ENCODE assay signal across 11 mouse cellular contexts in genomic region chr5:144381782-144382181, GRCm38 (mm10). TPM values are rescaled to one million over a fixed set of nuclear protein-coding genes. Genes with fewer than 3 reads are reported as not detected.
DNase-seq lines count a peak whose midpoint lies in the region; ATAC-seq and TF ChIP-seq lines count a peak whose summit lies in the region.
"Had no signal": no experiment of that assay in that cellular context is flagged by ENCODE, and none has a peak within 500 bp of the region (broad histone marks: within the 10 kb centered on the region; RNA-seq: fewer than 3 reads in every experiment).

No protein-coding gene starts in this region.

- no peak overlapping the region for H3K4me3 ChIP-seq in forebrain, postnatal 0 days (ENCODE audit: low read depth, low read length)
- no peak overlapping the region for H3K4me3 ChIP-seq in forebrain, embryonic 14.5 days (ENCODE audit: low read depth, low read length)
- H3K4me3 ChIP-seq in left cerebral cortex, adult 2 months, result no peak overlapping the region
- H3K4me3 ChIP-seq in E14TG2a.4 (replicated peaks; ENCODE audit: low read length), result no peak overlapping the region
- no peak overlapping the region for H3K4me3 ChIP-seq in midbrain, embryonic 16.5 days (ENCODE audit: low read depth, low read length)

- no peaks in the 10 kb centered on the region for H3K36me3 ChIP-seq in forebrain, postnatal 0 days (ENCODE audit: insufficient read depth)
- H3K36me3 ChIP-seq in forebrain, embryonic 14.5 days (ENCODE audit: control insufficient read depth, insufficient read depth, low read length), result no peaks in the 10 kb centered on the region
- H3K36me3 ChIP-seq in E14TG2a.4 (ENCODE audit: insufficient read depth, low read length), result no peaks in the 10 kb centered on the region
- no peaks in the 10 kb centered on the region for H3K36me3 ChIP-seq in midbrain, embryonic 16.5 days (ENCODE audit: control insufficient read depth, insufficient read depth, low read length)

- DNase-seq in forebrain, postnatal 0 days, result no peak
- no peak for DNase-seq in forebrain, embryonic 14.5 days (ENCODE audit: low spot score)
- no peak for DNase-seq in left cerebral cortex, adult 2 months (ENCODE audit: extremely low spot score in 1 of 2, low spot score in 2 of 2)
- DNase-seq in left cerebral cortex, postnatal 36 days (ENCODE audit: low spot score in 2 of 2), result no peak
- DNase-seq in lung, postnatal 10 days, result peak; percentile 27
- no peak for DNase-seq in MN1 (ENCODE audit: low spot score)
- DNase-seq: cerebellum, adult 8-10 months had no signal

- 93% methylated on average over 3 of the region's 3 CpGs for WGBS in forebrain, postnatal 0 days
- 91% methylated on average over 3 of the region's 3 CpGs for WGBS in forebrain, embryonic 14.5 days
- WGBS in midbrain, embryonic 16.5 days, result 78% methylated on average over 3 of the region's 3 CpGs

- H3K27me3 ChIP-seq in forebrain, postnatal 0 days (ENCODE audit: insufficient read depth, low read length), result no peaks in the 10 kb centered on the region
- no peaks in the 10 kb centered on the region for H3K27me3 ChIP-seq in forebrain, embryonic 14.5 days (replicated peaks; ENCODE audit: control insufficient read depth, insufficient read depth, low read length)
- no peaks in the 10 kb centered on the region for H3K27me3 ChIP-seq in E14TG2a.4 (ENCODE audit: insufficient read depth, low read length)
- no peaks in the 10 kb centered on the region for H3K27me3 ChIP-seq in midbrain, embryonic 16.5 days (ENCODE audit: control insufficient read depth, insufficient read depth, low read depth, low read length)

- H3K9ac ChIP-seq in forebrain, postnatal 0 days, result no peak overlapping the region
- no peak overlapping the region for H3K9ac ChIP-seq in forebrain, embryonic 14.5 days (ENCODE audit: low read length)
- H3K9ac ChIP-seq in midbrain, embryonic 16.5 days (ENCODE audit: low read depth, low read length), result no peak overlapping the region

- ATAC-seq in forebrain, postnatal 0 days, result no peak
- ATAC-seq in forebrain, embryonic 14.5 days, result no peak
- no peak for ATAC-seq in midbrain, embryonic 16.5 days

- no peaks in the 10 kb centered on the region for H3K9me3 ChIP-seq in forebrain, postnatal 0 days (ENCODE audit: low read length)
- H3K9me3 ChIP-seq in forebrain, embryonic 14.5 days (replicated peaks; ENCODE audit: control insufficient read depth, low read length), result no peaks in the 10 kb centered on the region
- H3K9me3 ChIP-seq in E14TG2a.4 (ENCODE audit: low read length), result peaks cover 20% of the 10 kb centered on the region
- H3K9me3 ChIP-seq in midbrain, embryonic 16.5 days (replicated peaks; ENCODE audit: control insufficient read depth, low read length, poor library complexity, severe bottlenecking), result no peaks in the 10 kb centered on the region

- no peak overlapping the region for H3K27ac ChIP-seq in forebrain, postnatal 0 days (ENCODE audit: low read depth, low read length)
- no peak overlapping the region for H3K27ac ChIP-seq in forebrain, embryonic 14.5 days (ENCODE audit: low read depth, low read length)
- no peak overlapping the region for H3K27ac ChIP-seq in left cerebral cortex, adult 2 months
- no peak overlapping the region for H3K27ac ChIP-seq in midbrain, embryonic 16.5 days (ENCODE audit: low read length)

- H3K4me2 ChIP-seq in forebrain, postnatal 0 days (ENCODE audit: low read depth), result no peak overlapping the region
- no peak overlapping the region for H3K4me2 ChIP-seq in forebrain, embryonic 14.5 days (ENCODE audit: low read length)
- H3K4me2 ChIP-seq in midbrain, embryonic 16.5 days (ENCODE audit: low read length), result no peak overlapping the region

- intact Hi-C loops in left cerebral cortex, adult 2 months (cut with DNase I), result no loop called here
- intact Hi-C loops in left cerebral cortex, postnatal 36 days (cut with DNase I), result no loop called here

- peak; percentile 43 for TF ChIP-seq CTCF in forebrain, postnatal 0 days (IDR thresholded peaks at IDR 0.05; ENCODE audit: low read depth)
- TF ChIP-seq CTCF in left cerebral cortex, adult 2 months (IDR thresholded peaks at IDR 0.05), result peak; percentile 37
- TF ChIP-seq CTCF in E14TG2a.4 (conservative IDR thresholded peaks at IDR 0.05; ENCODE audit: low read length), result peak; percentile 55

- H3K4me1 ChIP-seq in forebrain, postnatal 0 days (ENCODE audit: insufficient read depth), result no peaks in the 10 kb centered on the region
- H3K4me1 ChIP-seq in forebrain, embryonic 14.5 days (ENCODE audit: control insufficient read depth, insufficient read depth, low read length), result no peaks in the 10 kb centered on the region
- H3K4me1 ChIP-seq in E14TG2a.4 (replicated peaks; ENCODE audit: low read depth, low read length), result no peaks in the 10 kb centered on the region
- no peaks in the 10 kb centered on the region for H3K4me1 ChIP-seq in midbrain, embryonic 16.5 days (ENCODE audit: control insufficient read depth, insufficient read depth, low read length)

RNA-seq across cellular contexts. Expression of gene Baiap2l1, which starts 23.9 kb away (rescaled TPM):
- total RNA-seq in forebrain, postnatal 0 days (2014; rRNA removed), result 0.10 and 0.23 TPM in 2 replicates
- polyA plus RNA-seq in forebrain, postnatal 0 days (2015; fragmentation: Nextera tagmentation; extraction: Ambion mirVana), result 0.72 and 0.93 TPM in 2 replicates
- 0.81 and 1.1 TPM in 2 replicates for polyA plus RNA-seq in forebrain, embryonic 14.5 days (2014; fragmentation: Nextera tagmentation; extraction: Ambion mirVana)
- total RNA-seq in left cerebral cortex, adult 2 months (2021), result under 1 TPM; 0.35 to 0.41 TPM
- under 1 TPM; 0.37 to 0.61 TPM for total RNA-seq in left cerebral cortex, postnatal 36 days (2021)
- 1.2 TPM in 2 replicates for polyA plus RNA-seq in midbrain, embryonic 16.5 days (2015; fragmentation: Nextera tagmentation; extraction: Ambion mirVana)
- total RNA-seq: hematopoietic stem cell, adult 5-6 weeks; neutrophil, adult 5-6 weeks had no signal
